Mouse (Mus musculus): Measurements from ENCODE around the gene Cdkn2a. TPM values are rescaled to one million over a fixed set of nuclear protein-coding genes. Genes with fewer than 3 reads are reported as not detected.

Cdkn2a gene
- polyA plus RNA-seq, 1 experiment from 2014 or later = not detected

DNA sequence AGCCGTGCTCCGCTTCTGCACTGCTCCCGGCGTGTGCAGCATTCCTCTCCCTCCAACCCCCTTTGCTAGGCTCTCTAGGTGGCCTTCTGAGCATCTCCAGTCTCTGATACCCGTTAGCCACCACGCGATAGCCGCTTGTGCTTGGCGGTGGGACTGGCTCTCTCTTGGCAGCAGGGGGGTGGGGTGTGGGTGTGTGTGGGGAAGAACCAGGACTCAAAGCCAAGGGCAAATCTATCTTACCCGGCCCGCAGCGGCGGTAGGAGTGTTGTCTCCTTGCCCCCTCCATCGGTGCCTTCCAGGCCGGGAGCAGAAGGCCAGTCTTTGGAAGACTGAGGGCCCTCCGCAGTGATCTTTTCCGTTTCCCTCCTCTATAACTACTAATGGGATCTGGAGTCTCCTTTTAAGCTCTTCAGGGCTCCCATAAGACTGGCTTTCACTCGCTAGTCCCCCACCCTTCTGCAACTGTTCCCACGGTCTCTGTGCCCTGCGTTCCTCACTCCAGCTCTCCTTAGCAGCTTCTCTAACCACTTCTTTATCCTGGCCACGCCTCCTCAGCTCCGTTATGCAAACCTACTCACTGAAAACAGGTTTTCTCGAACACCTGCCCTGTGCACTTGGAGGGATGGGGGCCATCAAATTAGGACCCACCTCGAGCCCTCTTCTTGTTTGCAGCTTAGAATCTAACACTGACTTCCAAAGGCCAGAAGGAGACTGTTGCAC is 19.5 kb downstream of the Cdkn2a start:
- Histone ChIP-seq H3K9ac (ENCODE audit: low read depth, low read length) (no peak overlapping the region), H3K36me3 (ENCODE audit: control insufficient read depth, insufficient read depth, low read length) (no peaks in the 10 kb centered on the region), H3K27ac (replicated peaks; ENCODE audit: low read depth, low read length) (no peak overlapping the region), H3K9me3 (ENCODE audit: control insufficient read depth, low read length) (no peaks in the 10 kb centered on the region), H3K27me3 (replicated peaks; ENCODE audit: control insufficient read depth, insufficient read depth, low read length) (peaks cover 98% of the 10 kb centered on the region), H3K4me2 (ENCODE audit: low read depth, low read length) (no peak overlapping the region), H3K4me1 (ENCODE audit: control insufficient read depth, insufficient read depth, low read length) (no peaks in the 10 kb centered on the region), H3K4me3 (ENCODE audit: low read depth, low read length) (no peak overlapping the region)
- WGBS = under 1% methylated on average over 24 of the region's 24 CpGs
- no peak for ATAC-seq (ENCODE audit: low read depth)
- DNase-seq (ENCODE audit: low spot score) = no peak

DNA sequence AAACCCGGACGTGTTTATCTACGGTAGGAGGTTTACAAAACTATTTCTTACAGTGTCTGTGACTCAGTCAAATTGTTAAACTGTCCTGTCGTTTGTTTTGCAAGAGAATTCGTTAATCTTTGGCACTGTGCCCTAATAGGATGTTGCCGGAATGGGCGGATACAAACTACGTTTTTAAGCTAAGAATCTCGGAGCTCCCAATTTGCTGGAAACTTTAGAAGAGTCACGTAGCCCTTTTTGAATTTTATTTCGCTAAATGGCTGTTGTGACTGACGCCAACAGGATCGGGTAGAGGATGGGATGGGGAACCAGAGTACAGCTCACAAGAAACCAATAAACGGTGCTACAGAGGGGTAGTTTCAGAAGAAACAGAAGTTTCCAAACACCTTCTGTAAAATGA is 20.4 kb downstream of the Cdkn2a start:
- H3K4me3 ChIP-seq (ENCODE audit: low read depth, low read length) = no peak overlapping the region
- H3K9ac ChIP-seq (ENCODE audit: low read depth, low read length) = no peak overlapping the region
- peaks cover 95% of the 10 kb centered on the region for H3K27me3 ChIP-seq (replicated peaks; ENCODE audit: control insufficient read depth, insufficient read depth, low read length)
- no peaks in the 10 kb centered on the region for H3K4me1 ChIP-seq (ENCODE audit: control insufficient read depth, insufficient read depth, low read length)
- 1% methylated on average over 14 of the region's 14 CpGs for WGBS
- no peaks in the 10 kb centered on the region for H3K9me3 ChIP-seq (ENCODE audit: control insufficient read depth, low read length)
- DNase-seq (ENCODE audit: low spot score) (no peak), ATAC-seq (ENCODE audit: low read depth) (no peak)
- H3K4me2 ChIP-seq (ENCODE audit: low read depth, low read length) = no peak overlapping the region
- H3K36me3 ChIP-seq (ENCODE audit: control insufficient read depth, insufficient read depth, low read length) = no peaks in the 10 kb centered on the region
- H3K27ac ChIP-seq (replicated peaks; ENCODE audit: low read depth, low read length) = no peak overlapping the region

GRCm38 (mm10) chr4:89273585-89273984 is 20.9 kb downstream of the Cdkn2a start:
- H3K4me1 ChIP-seq (ENCODE audit: control insufficient read depth, insufficient read depth, low read length) = no peaks in the 10 kb centered on the region
- WGBS = 3% methylated on average over 9 of the region's 9 CpGs
- H3K4me3 ChIP-seq (ENCODE audit: low read depth, low read length) = no peak overlapping the region

GRCm38 (mm10) chr4:89272961-89273540 is 21.4 kb downstream of the Cdkn2a start:
- no peak for DNase-seq (ENCODE audit: low spot score)
- Histone ChIP-seq H3K36me3 (ENCODE audit: control insufficient read depth, insufficient read depth, low read length) (no peaks in the 10 kb centered on the region), H3K4me3 (ENCODE audit: low read depth, low read length) (no peak overlapping the region), H3K4me1 (ENCODE audit: control insufficient read depth, insufficient read depth, low read length) (no peaks in the 10 kb centered on the region), H3K27ac (replicated peaks; ENCODE audit: low read depth, low read length) (no peak overlapping the region), H3K4me2 (ENCODE audit: low read depth, low read length) (no peak overlapping the region), H3K9ac (ENCODE audit: low read depth, low read length) (no peak overlapping the region), H3K27me3 (replicated peaks; ENCODE audit: control insufficient read depth, insufficient read depth, low read length) (peaks cover 87% of the 10 kb centered on the region), H3K9me3 (ENCODE audit: control insufficient read depth, low read length) (no peaks in the 10 kb centered on the region)
- under 1% methylated on average over 19 of the region's 20 CpGs for WGBS
- no peak for ATAC-seq (ENCODE audit: low read depth)

More at GRCm38 (mm10) chr4:89273585-89273984, 20.9 kb downstream of the Cdkn2a start:
- Histone ChIP-seq H3K27me3 (replicated peaks; ENCODE audit: control insufficient read depth, insufficient read depth, low read length) (peaks cover 91% of the 10 kb centered on the region), H3K4me2 (ENCODE audit: low read depth, low read length) (no peak overlapping the region), H3K27ac (replicated peaks; ENCODE audit: low read depth, low read length) (no peak overlapping the region), H3K36me3 (ENCODE audit: control insufficient read depth, insufficient read depth, low read length) (no peaks in the 10 kb centered on the region), H3K9me3 (ENCODE audit: control insufficient read depth, low read length) (no peaks in the 10 kb centered on the region), H3K9ac (ENCODE audit: low read depth, low read length) (no peak overlapping the region)
- DNase-seq (ENCODE audit: low spot score) (no peak), ATAC-seq (ENCODE audit: low read depth) (peak; percentile 22; the same call in 1 of the 2 replicates)

DNA sequence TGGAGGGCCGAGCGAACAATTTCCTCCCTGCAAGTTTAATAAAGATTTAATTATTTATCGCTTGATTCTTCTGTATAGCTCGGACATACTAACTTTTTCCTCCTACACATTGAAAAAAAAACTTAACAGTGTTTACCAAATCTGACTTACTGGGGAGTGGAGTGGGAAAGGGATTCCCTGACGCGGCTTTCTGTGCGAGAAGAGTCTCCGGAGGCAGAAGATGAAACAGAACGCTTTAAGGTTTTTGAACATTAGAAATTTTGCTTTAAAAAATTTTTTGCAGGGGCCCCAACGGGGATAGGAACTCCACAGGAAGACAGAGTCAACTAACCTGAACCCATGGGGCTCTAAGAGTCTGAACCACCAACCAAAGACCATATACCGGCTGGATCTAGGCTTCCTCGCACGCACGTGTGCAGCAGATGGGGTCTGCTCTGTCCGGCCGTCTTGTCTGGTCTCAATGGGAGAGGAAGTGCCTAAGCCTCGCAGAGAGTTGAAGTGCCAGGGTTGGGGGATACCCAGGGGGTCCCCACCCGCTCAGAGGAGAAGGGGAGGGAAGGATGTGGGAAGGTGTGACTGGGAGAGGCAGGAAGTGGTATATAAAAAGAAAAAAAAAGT is 22.2 kb downstream of the Cdkn2a start:
- Histone ChIP-seq H3K4me2 (ENCODE audit: low read depth, low read length) (no peak overlapping the region), H3K36me3 (ENCODE audit: control insufficient read depth, insufficient read depth, low read length) (no peaks in the 10 kb centered on the region), H3K4me1 (ENCODE audit: control insufficient read depth, insufficient read depth, low read length) (no peaks in the 10 kb centered on the region), H3K27ac (replicated peaks; ENCODE audit: low read depth, low read length) (no peak overlapping the region), H3K9ac (ENCODE audit: low read depth, low read length) (no peak overlapping the region), H3K27me3 (replicated peaks; ENCODE audit: control insufficient read depth, insufficient read depth, low read length) (peaks cover 80% of the 10 kb centered on the region), H3K4me3 (ENCODE audit: low read depth, low read length) (no peak overlapping the region), H3K9me3 (ENCODE audit: control insufficient read depth, low read length) (no peaks in the 10 kb centered on the region)
- DNase-seq (ENCODE audit: low spot score) = no peak
- no peak for ATAC-seq (ENCODE audit: low read depth)
- 3% methylated on average over 18 of the region's 18 CpGs for WGBS

- no peak overlapping the region for H3K4me2 ChIP-seq (ENCODE audit: low read depth, low read length)
- no peak for ATAC-seq (ENCODE audit: low read depth)
Measured at GRCm38 (mm10) chr4:89257768-89258167, 36.7 kb downstream of the Cdkn2a start.

DNA sequence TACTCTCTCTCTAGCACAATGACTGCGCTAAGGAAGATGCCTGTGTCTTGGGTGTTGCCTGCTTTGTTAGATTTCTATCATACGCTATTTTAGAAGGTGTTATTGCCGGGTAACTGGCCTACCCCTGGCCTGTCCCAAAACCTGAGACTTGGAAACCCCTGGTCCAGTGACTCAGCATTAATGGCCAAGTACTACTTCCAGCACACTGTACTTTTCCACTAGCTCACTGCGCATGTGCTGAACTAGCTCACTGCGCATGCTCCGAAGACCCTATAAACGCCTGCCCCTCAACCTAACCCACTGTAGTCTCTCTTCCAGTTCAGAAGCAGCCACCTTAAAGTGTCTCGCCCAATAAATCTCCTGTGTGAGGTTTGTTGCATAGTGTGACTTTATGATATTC is 60.0 kb downstream of the Cdkn2a start:
- no peaks in the 10 kb centered on the region for H3K36me3 ChIP-seq (ENCODE audit: control insufficient read depth, insufficient read depth, low read length)
- H3K27me3 ChIP-seq (replicated peaks; ENCODE audit: control insufficient read depth, insufficient read depth, low read length) = no peaks in the 10 kb centered on the region
- H3K4me2 ChIP-seq (ENCODE audit: low read depth, low read length) = no peak overlapping the region
- H3K4me1 ChIP-seq (ENCODE audit: control insufficient read depth, insufficient read depth, low read length) = no peaks in the 10 kb centered on the region
- H3K4me3 ChIP-seq (ENCODE audit: low read depth, low read length) = no peak overlapping the region
- 92% methylated on average over 8 of the region's 8 CpGs for WGBS
- no peaks in the 10 kb centered on the region for H3K9me3 ChIP-seq (ENCODE audit: control insufficient read depth, low read length)
- H3K27ac ChIP-seq (replicated peaks; ENCODE audit: low read depth, low read length) = no peak overlapping the region
- DNase-seq (ENCODE audit: low spot score) (no peak), ATAC-seq (ENCODE audit: low read depth) (no peak)
- no peak overlapping the region for H3K9ac ChIP-seq (ENCODE audit: low read depth, low read length)

More at GRCm38 (mm10) chr4:89257768-89258167, 36.7 kb downstream of the Cdkn2a start:
- no peak overlapping the region for H3K4me3 ChIP-seq (ENCODE audit: low read depth, low read length)
- WGBS = 86% methylated on average over 1 of the region's 1 CpGs
- no peaks in the 10 kb centered on the region for H3K36me3 ChIP-seq (ENCODE audit: control insufficient read depth, insufficient read depth, low read length)
- DNase-seq (ENCODE audit: low spot score) = no peak
- no peak overlapping the region for H3K27ac ChIP-seq (replicated peaks; ENCODE audit: low read depth, low read length)
- H3K4me1 ChIP-seq (ENCODE audit: control insufficient read depth, insufficient read depth, low read length) = no peaks in the 10 kb centered on the region
- no peaks in the 10 kb centered on the region for H3K27me3 ChIP-seq (replicated peaks; ENCODE audit: control insufficient read depth, insufficient read depth, low read length)
- no peak overlapping the region for H3K9ac ChIP-seq (ENCODE audit: low read depth, low read length)
- H3K9me3 ChIP-seq (ENCODE audit: control insufficient read depth, low read length) = no peaks in the 10 kb centered on the region
